Mouse (Mus musculus): Measurements from ENCODE around the gene Gucy1b2.
A peak's percentile ranks its signal among the peaks of the same experiment; 100 is the strongest.

Gucy1b2 gene

GRCm38 (mm10) chr14:62443840-62444430 is 12.2 kb downstream of the Gucy1b2 start:
- DNase-seq: no peak

GRCm38 (mm10) chr14:62442971-62443370 is 13.1 kb downstream of the Gucy1b2 start:
- DNase-seq: no peak

GRCm38 (mm10) chr14:62440036-62440435 is 16.1 kb downstream of the Gucy1b2 start:
- DNase-seq: no peak

GRCm38 (mm10) chr14:62438236-62438635 is 17.9 kb downstream of the Gucy1b2 start:
- no peak for DNase-seq

- DNase-seq: no peak
These were observed 18.3 kb downstream of the Gucy1b2 start for GRCm38 (mm10) chr14:62437806-62438205.

GRCm38 (mm10) chr14:62425277-62425691 is 30.8 kb downstream of the Gucy1b2 start:
- DNase-seq: no peak

- DNase-seq: no peak
These were observed 33.8 kb downstream of the Gucy1b2 start for GRCm38 (mm10) chr14:62422265-62422664.

- DNase-seq: no peak
These were observed 38.6 kb downstream of the Gucy1b2 start for GRCm38 (mm10) chr14:62417501-62417900.

GRCm38 (mm10) chr14:62416742-62417134 is 39.4 kb downstream of the Gucy1b2 start:
- DNase-seq: peak; percentile 43 to 65

- DNase-seq: peak; percentile 34 to 45
These were observed 39.9 kb downstream of the Gucy1b2 start for GRCm38 (mm10) chr14:62416007-62416741.

- no peak for DNase-seq
These were observed 60.7 kb downstream of the Gucy1b2 start for GRCm38 (mm10) chr14:62395346-62395745.

GRCm38 (mm10) chr14:62392754-62393153 is 63.3 kb downstream of the Gucy1b2 start:
- DNase-seq: no peak

GRCm38 (mm10) chr14:62389729-62390536 is 66.2 kb downstream of the Gucy1b2 start:
- peak; percentile 82 to 90 for DNase-seq

GRCm38 (mm10) chr14:62389064-62389728 is 66.9 kb downstream of the Gucy1b2 start:
- peak; percentile 26 to 37 for DNase-seq

GRCm38 (mm10) chr14:62383786-62384299 is 72.2 kb downstream of the Gucy1b2 start:
- no peak for DNase-seq

GRCm38 (mm10) chr14:62383109-62383508 is 73.0 kb downstream of the Gucy1b2 start:
- peak; percentile 24 for DNase-seq

- no peak for DNase-seq
These were observed 75.5 kb downstream of the Gucy1b2 start for GRCm38 (mm10) chr14:62380606-62381005.

GRCm38 (mm10) chr14:62379391-62379790 is 76.7 kb downstream of the Gucy1b2 start:
- no peak for DNase-seq

- no peak for DNase-seq
These were observed 80.0 kb downstream of the Gucy1b2 start for GRCm38 (mm10) chr14:62376115-62376514.

- DNase-seq: peak; percentile 19 to 20
These were observed 80.4 kb downstream of the Gucy1b2 start for GRCm38 (mm10) chr14:62375694-62376093.

GRCm38 (mm10) chr14:62374001-62374400 is 82.1 kb downstream of the Gucy1b2 start:
- no peak for DNase-seq

GRCm38 (mm10) chr14:62370819-62371218 is 85.3 kb downstream of the Gucy1b2 start:
- no peak for DNase-seq

GRCm38 (mm10) chr14:62363774-62364173 is 92.3 kb downstream of the Gucy1b2 start:
- DNase-seq: no peak

All from cerebellum, postnatal 25 days (tissue).